Mouse (Mus musculus) midbrain, embryonic 11.5 days (tissue): Measurements from ENCODE around the gene Micu1. TPM values are rescaled to one million over a fixed set of nuclear protein-coding genes. Genes with fewer than 3 reads are reported as not detected.

ENCODE experiments used
- ATAC-seq: fragments of 200-750 bp; cut with Nextera tagmentation; 2 replicates; pipeline ENCODE4 v1.8.0; 2017; ENCODE audit warnings: moderate TSS enrichment, moderate library complexity; ENCODE audit not compliant: low FRiP score
- DNase-seq: peaks from one replicate; pipeline ENCODE4 v3.0.0; 2015; ENCODE audit warnings: low spot score; ENCODE audit errors: missing footprints
- H3K27ac ChIP-seq: fragments of 300-500 bp; sonication (generic); 2 replicates; pipeline ENCODE4 v1.5.1; 2014; ENCODE audit warnings: low read depth, low read length
- H3K27me3 ChIP-seq: fragments of 300-500 bp; sonication (generic); 2 replicates; pipeline ENCODE4 v1.6.1; 2014; ENCODE audit warnings: mild to moderate bottlenecking, low read length, moderate library complexity, mixed read lengths; ENCODE audit not compliant: control insufficient read depth, insufficient read depth
- H3K36me3 ChIP-seq: fragments of 300-500 bp; sonication (generic); 2 replicates; pipeline ENCODE4 v1.6.1; 2014; ENCODE audit warnings: mild to moderate bottlenecking, low read length, moderate library complexity, mixed read lengths; ENCODE audit not compliant: control insufficient read depth, insufficient read depth
- H3K4me1 ChIP-seq: fragments of 300-500 bp; sonication (generic); 2 replicates; pipeline ENCODE4 v1.6.1; 2014; ENCODE audit warnings: low read length; ENCODE audit not compliant: control insufficient read depth, insufficient read depth
- H3K4me2 ChIP-seq: fragments of 300-500 bp; sonication (generic); 2 replicates; pipeline ENCODE4 v1.6.1; 2014; ENCODE audit warnings: mild to moderate bottlenecking, moderate library complexity
- H3K4me3 ChIP-seq: fragments of 300-500 bp; sonication (generic); 2 replicates; pipeline ENCODE4 v1.5.1; 2014; ENCODE audit warnings: low read depth, low read length
- H3K9ac ChIP-seq: fragments of 300-500 bp; sonication (generic); 2 replicates; pipeline ENCODE4 v1.6.1; 2014; ENCODE audit warnings: low read length
- H3K9me3 ChIP-seq: fragments of 300-500 bp; sonication (generic); 2 replicates; pipeline ENCODE4 v1.6.1; 2016; ENCODE audit warnings: low read length; ENCODE audit not compliant: control insufficient read depth
- WGBS: fragments of 180-500 bp; shearing (Covaris S2); extraction: QIAGEN DNeasy Blood & Tissue Kit; methylation state at CpG from one replicate; pipeline ENCODE4 v1.1.7; 2014; 5-methylcytosine and 5-hydroxymethylcytosine counted together
- polyA plus RNA-seq: library from polyadenylated mRNA; unstranded; fragments of >200 nt; fragmentation: Nextera tagmentation; extraction: Ambion mirVana; gene quantifications from 2 replicates; pipeline ENCODE4 v1.2.1, GENCODE M21; 2014

Micu1 gene
- polyA plus RNA-seq, 1 experiment from 2014 or later = 57.0 TPM

- no peak for ATAC-seq
- no peak for DNase-seq
- Histone ChIP-seq H3K9me3 (no peaks in the 10 kb centered on the region), H3K4me1 (no peaks in the 10 kb centered on the region), H3K9ac (no peak overlapping the region), H3K4me2 (no peak overlapping the region), H3K36me3 (peaks cover 4% of the 10 kb centered on the region), H3K4me3 (no peak overlapping the region), H3K27ac (no peak overlapping the region), H3K27me3 (no peaks in the 10 kb centered on the region)
- 86% methylated on average over 11 of the region's 11 CpGs for WGBS
These were observed 33.8 kb downstream of the Micu1 start for GRCm38 (mm10) chr10:59736027-59736598.

GRCm38 (mm10) chr10:59741448-59741847 is 39.2 kb downstream of the Micu1 start:
- ATAC-seq = no peak
- H3K4me3 ChIP-seq = no peak overlapping the region
- H3K27ac ChIP-seq = no peak overlapping the region
- H3K4me2 ChIP-seq = no peak overlapping the region
- 64% methylated on average over 4 of the region's 4 CpGs for WGBS
- DNase-seq = no peak
- H3K4me1 ChIP-seq = no peaks in the 10 kb centered on the region
- H3K27me3 ChIP-seq = no peaks in the 10 kb centered on the region
- H3K9ac ChIP-seq = no peak overlapping the region
- no peaks in the 10 kb centered on the region for H3K9me3 ChIP-seq
- peaks cover 2% of the 10 kb centered on the region for H3K36me3 ChIP-seq

- H3K9ac ChIP-seq = no peak overlapping the region
- DNase-seq = no peak
- no peak for ATAC-seq
- H3K27ac ChIP-seq = no peak overlapping the region
- peaks cover 2% of the 10 kb centered on the region for H3K36me3 ChIP-seq
- H3K27me3 ChIP-seq = no peaks in the 10 kb centered on the region
- 93% methylated on average over 12 of the region's 12 CpGs for WGBS
- no peak overlapping the region for H3K4me3 ChIP-seq
- H3K4me1 ChIP-seq = peaks cover 6% of the 10 kb centered on the region; the same call in 1 of the 2 replicates
- H3K4me2 ChIP-seq = no peak overlapping the region
- H3K9me3 ChIP-seq = no peaks in the 10 kb centered on the region
These were observed 41.1 kb downstream of the Micu1 start for GRCm38 (mm10) chr10:59743397-59743796.

- no peak for ATAC-seq
- WGBS = 95% methylated on average over 5 of the region's 5 CpGs
- Histone ChIP-seq H3K36me3 (peaks cover 2% of the 10 kb centered on the region), H3K27me3 (no peaks in the 10 kb centered on the region), H3K4me2 (no peak overlapping the region), H3K4me1 (peaks cover 6% of the 10 kb centered on the region; the same call in 1 of the 2 replicates), H3K27ac (no peak overlapping the region), H3K9me3 (no peaks in the 10 kb centered on the region), H3K4me3 (no peak overlapping the region), H3K9ac (no peak overlapping the region)
- DNase-seq = no peak
These were observed 41.7 kb downstream of the Micu1 start for GRCm38 (mm10) chr10:59743969-59744368.

GRCm38 (mm10) chr10:59747334-59747733 is 45.1 kb downstream of the Micu1 start:
- DNase-seq (no peak), ATAC-seq (no peak)
- WGBS = 74% methylated on average over 7 of the region's 7 CpGs
- no peaks in the 10 kb centered on the region for H3K27me3 ChIP-seq
- no peak overlapping the region for H3K4me3 ChIP-seq
- peaks cover 6% of the 10 kb centered on the region; the same call in 1 of the 2 replicates for H3K4me1 ChIP-seq
- H3K36me3 ChIP-seq = no peaks in the 10 kb centered on the region; the same call in 1 of the 2 replicates
- no peaks in the 10 kb centered on the region for H3K9me3 ChIP-seq
- H3K27ac ChIP-seq = no peak overlapping the region
- H3K9ac ChIP-seq = no peak overlapping the region
- H3K4me2 ChIP-seq = no peak overlapping the region

GRCm38 (mm10) chr10:59748699-59749200 is 46.5 kb downstream of the Micu1 start:
- Histone ChIP-seq H3K9ac (no peak overlapping the region), H3K27me3 (no peaks in the 10 kb centered on the region), H3K9me3 (no peaks in the 10 kb centered on the region), H3K4me3 (no peak overlapping the region), H3K27ac (no peak overlapping the region), H3K4me2 (no peak overlapping the region), H3K4me1 (peaks cover 6% of the 10 kb centered on the region; the same call in 1 of the 2 replicates), H3K36me3 (no peaks in the 10 kb centered on the region; the same call in 1 of the 2 replicates)
- no peak for ATAC-seq
- WGBS = 88% methylated on average over 2 of the region's 2 CpGs
- no peak for DNase-seq

- DNase-seq (no peak), ATAC-seq (no peak)
- H3K4me1 ChIP-seq = no peaks in the 10 kb centered on the region
- no peaks in the 10 kb centered on the region for H3K9me3 ChIP-seq
- H3K27me3 ChIP-seq = no peaks in the 10 kb centered on the region
- no peak overlapping the region for H3K9ac ChIP-seq
- no peak overlapping the region for H3K4me3 ChIP-seq
- WGBS = 75% methylated on average over 9 of the region's 9 CpGs
- H3K27ac ChIP-seq = no peak overlapping the region
- H3K4me2 ChIP-seq = no peak overlapping the region
- no peaks in the 10 kb centered on the region for H3K36me3 ChIP-seq
These were observed 51.3 kb downstream of the Micu1 start for GRCm38 (mm10) chr10:59753538-59754069.

GRCm38 (mm10) chr10:59754104-59754503 is 51.8 kb downstream of the Micu1 start:
- H3K9me3 ChIP-seq = no peaks in the 10 kb centered on the region
- 92% methylated on average over 1 of the region's 1 CpGs for WGBS
- H3K4me2 ChIP-seq = no peak overlapping the region
- ATAC-seq (no peak), DNase-seq (no peak)
- no peaks in the 10 kb centered on the region for H3K27me3 ChIP-seq
- H3K36me3 ChIP-seq = no peaks in the 10 kb centered on the region
- H3K4me3 ChIP-seq = no peak overlapping the region
- H3K9ac ChIP-seq = no peak overlapping the region
- H3K4me1 ChIP-seq = no peaks in the 10 kb centered on the region
- no peak overlapping the region for H3K27ac ChIP-seq

- Histone ChIP-seq H3K27me3 (no peaks in the 10 kb centered on the region), H3K36me3 (no peaks in the 10 kb centered on the region), H3K9ac (no peak overlapping the region), H3K4me1 (no peaks in the 10 kb centered on the region), H3K4me2 (no peak overlapping the region), H3K9me3 (no peaks in the 10 kb centered on the region), H3K4me3 (no peak overlapping the region), H3K27ac (no peak overlapping the region)
- ATAC-seq = no peak
- WGBS = 93% methylated on average over 1 of the region's 1 CpGs
- no peak for DNase-seq
These were observed 52.6 kb downstream of the Micu1 start for GRCm38 (mm10) chr10:59754901-59755300.
